Mouse (Mus musculus): ENCODE data around the gene Rtel1. TPM values are rescaled to one million over a fixed set of nuclear protein-coding genes. Genes with fewer than 3 reads are reported as not detected.

The Rtel1 gene
- polyA plus RNA-seq (2014; fragmentation: Illumina TruSeq; extraction: RNeasy Lipid Tissue Mini Kit (QIAGEN cat#74804); ENCODE audit: low read depth, low replicate concordance), result 4.9 TPM

GRCm38 (mm10) chr2:181319248-181320102 is at the start of gene Rtel1:
Gene Rtel1 (plus strand): TSS chr2:181319739.

GRCm38 (mm10) chr2:181287958-181288350 is 31.6 kb upstream of the Rtel1 start, which contains the start of gene Gmeb2:
Gene Gmeb2 (minus strand): TSS chr2:181288035.

GRCm38 (mm10) chr2:181314080-181314810 is 5.3 kb upstream of the Rtel1 start, which contains the start of gene Stmn3:
Gene Stmn3 (minus strand): TSS chr2:181314500.

DNA sequence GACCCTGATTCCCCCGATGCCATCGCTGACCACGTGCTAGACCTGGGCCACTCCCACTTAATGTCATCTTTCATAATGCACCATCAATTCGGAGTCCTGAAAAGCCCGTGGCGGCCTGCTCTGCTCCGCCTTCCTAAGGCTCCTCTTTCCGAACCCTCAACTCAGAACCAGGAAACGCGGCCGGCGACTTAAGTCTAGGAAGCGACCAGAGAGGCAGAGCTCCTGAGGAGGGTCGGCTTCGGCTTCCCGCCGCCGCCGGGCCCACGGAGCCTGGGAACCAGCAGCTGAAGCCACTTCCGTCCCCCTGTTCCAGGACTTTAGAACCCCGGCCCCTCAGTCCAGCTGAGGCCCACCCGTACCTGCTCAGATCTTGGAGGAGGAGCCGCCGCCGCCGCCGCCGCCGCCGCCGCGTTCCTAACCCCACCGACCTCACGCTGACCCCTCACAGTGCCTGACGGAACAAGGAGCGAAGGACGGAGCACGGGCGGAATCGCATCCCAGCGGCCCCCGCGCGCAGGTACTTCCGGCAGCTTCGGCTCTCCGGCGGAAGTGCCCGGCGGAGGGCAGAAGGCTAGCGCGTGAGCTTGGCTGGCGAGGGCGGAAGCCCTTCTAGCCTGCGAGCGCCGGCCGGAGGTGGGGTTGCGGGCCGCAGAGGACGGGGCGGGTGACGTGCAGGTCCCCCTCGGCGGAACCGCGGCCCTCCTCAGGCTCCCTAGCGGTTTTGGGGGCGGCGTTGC is 45.5 kb downstream of the Rtel1 start, which contains the start of the genes Zgpat and Arfrp1:
Zgpat (plus strand) TSS at position 69 of the 737 bp plus-strand sequence.
Arfrp1 (minus strand) TSS at position 545 of the 737 bp plus-strand sequence.

DNA sequence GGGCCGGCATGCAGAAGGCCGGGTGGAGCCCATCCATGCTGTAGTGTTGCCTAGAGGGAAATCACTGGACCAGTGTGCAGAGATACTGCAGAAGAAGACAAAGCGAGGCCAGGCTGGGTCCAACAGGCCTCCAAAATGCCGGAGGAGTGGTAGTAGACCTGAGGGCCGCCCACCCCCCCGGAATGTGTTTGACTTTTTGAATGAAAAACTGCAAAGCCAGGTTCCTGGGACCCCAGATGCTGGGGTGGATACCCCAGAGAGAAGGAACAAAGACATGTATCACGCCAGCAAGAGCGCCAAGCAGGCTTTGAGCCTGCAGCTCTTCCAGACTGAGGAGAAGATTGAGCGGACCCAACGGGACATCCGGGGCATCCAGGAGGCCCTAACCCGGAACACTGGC is 60.2 kb downstream of the Rtel1 start, which contains the start of gene Lime1:
Lime1 (plus strand) TSS at position 301 of the 400 bp plus-strand sequence.

Other genes with a start within 250 kb of the Rtel1 start
- not detected for gene Kcnq2, start 184.4 kb upstream of the Rtel1 start, polyA plus RNA-seq (2014; fragmentation: Illumina TruSeq; extraction: RNeasy Lipid Tissue Mini Kit (QIAGEN cat#74804); ENCODE audit: low read depth, low replicate concordance)
- gene Eef1a2, start 162.7 kb upstream of the Rtel1 start, polyA plus RNA-seq (2014; fragmentation: Illumina TruSeq; extraction: RNeasy Lipid Tissue Mini Kit (QIAGEN cat#74804); ENCODE audit: low read depth, low replicate concordance), result not detected
- 4.5 TPM for gene Ppdpf, start 132.5 kb upstream of the Rtel1 start, polyA plus RNA-seq (2014; fragmentation: Illumina TruSeq; extraction: RNeasy Lipid Tissue Mini Kit (QIAGEN cat#74804); ENCODE audit: low read depth, low replicate concordance)
- gene Ptk6, start 117.0 kb upstream of the Rtel1 start, polyA plus RNA-seq (2014; fragmentation: Illumina TruSeq; extraction: RNeasy Lipid Tissue Mini Kit (QIAGEN cat#74804); ENCODE audit: low read depth, low replicate concordance), result not detected
- gene Srms, start 106.6 kb upstream of the Rtel1 start, polyA plus RNA-seq (2014; fragmentation: Illumina TruSeq; extraction: RNeasy Lipid Tissue Mini Kit (QIAGEN cat#74804); ENCODE audit: low read depth, low replicate concordance), result not detected
- gene Fndc11, start 99.7 kb upstream of the Rtel1 start, polyA plus RNA-seq (2014; fragmentation: Illumina TruSeq; extraction: RNeasy Lipid Tissue Mini Kit (QIAGEN cat#74804); ENCODE audit: low read depth, low replicate concordance), result not detected
- gene Helz2, start 77.7 kb upstream of the Rtel1 start, polyA plus RNA-seq (2014; fragmentation: Illumina TruSeq; extraction: RNeasy Lipid Tissue Mini Kit (QIAGEN cat#74804); ENCODE audit: low read depth, low replicate concordance), result 0.93 TPM
- 4.6 TPM for gene Gmeb2, start 31.7 kb upstream of the Rtel1 start, polyA plus RNA-seq (2014; fragmentation: Illumina TruSeq; extraction: RNeasy Lipid Tissue Mini Kit (QIAGEN cat#74804); ENCODE audit: low read depth, low replicate concordance)
- gene Stmn3, start 5.2 kb upstream of the Rtel1 start, polyA plus RNA-seq (2014; fragmentation: Illumina TruSeq; extraction: RNeasy Lipid Tissue Mini Kit (QIAGEN cat#74804); ENCODE audit: low read depth, low replicate concordance), result not detected
- gene Zgpat, start 45.2 kb downstream of the Rtel1 start, polyA plus RNA-seq (2014; fragmentation: Illumina TruSeq; extraction: RNeasy Lipid Tissue Mini Kit (QIAGEN cat#74804); ENCODE audit: low read depth, low replicate concordance), result 1.1 TPM
- gene Arfrp1, start 45.7 kb downstream of the Rtel1 start, polyA plus RNA-seq (2014; fragmentation: Illumina TruSeq; extraction: RNeasy Lipid Tissue Mini Kit (QIAGEN cat#74804); ENCODE audit: low read depth, low replicate concordance), result 33.3 TPM
- 1.3 TPM for gene Lime1, start 60.3 kb downstream of the Rtel1 start, polyA plus RNA-seq (2014; fragmentation: Illumina TruSeq; extraction: RNeasy Lipid Tissue Mini Kit (QIAGEN cat#74804); ENCODE audit: low read depth, low replicate concordance)
- gene Zbtb46, start 139.7 kb downstream of the Rtel1 start, polyA plus RNA-seq (2014; fragmentation: Illumina TruSeq; extraction: RNeasy Lipid Tissue Mini Kit (QIAGEN cat#74804); ENCODE audit: low read depth, low replicate concordance), result 4.2 TPM
- gene Abhd16b, start 173.5 kb downstream of the Rtel1 start, polyA plus RNA-seq (2014; fragmentation: Illumina TruSeq; extraction: RNeasy Lipid Tissue Mini Kit (QIAGEN cat#74804); ENCODE audit: low read depth, low replicate concordance), result not detected
- 35.5 TPM for gene Tpd52l2, start 177.4 kb downstream of the Rtel1 start, polyA plus RNA-seq (2014; fragmentation: Illumina TruSeq; extraction: RNeasy Lipid Tissue Mini Kit (QIAGEN cat#74804); ENCODE audit: low read depth, low replicate concordance)
- gene Dnajc5, start 200.7 kb downstream of the Rtel1 start, polyA plus RNA-seq (2014; fragmentation: Illumina TruSeq; extraction: RNeasy Lipid Tissue Mini Kit (QIAGEN cat#74804); ENCODE audit: low read depth, low replicate concordance), result 32.7 TPM

Data from kidney, adult 10 weeks (tissue).